ENCODE assay signal across 19 mouse cellular contexts in genomic region chr6:6434261-6434802, GRCm38 (mm10).
"Had no signal": no experiment of that assay in that cellular context is flagged by ENCODE, and none has a peak within 500 bp of the region (broad histone marks: within the 10 kb centered on the region; RNA-seq: fewer than 3 reads in every experiment).

No protein-coding gene starts in this region.

- ATAC-seq: midbrain, embryonic 16.5 days had no signal

- H3K36me3 ChIP-seq: midbrain, embryonic 10.5 days; midbrain, embryonic 12.5 days; neural tube, embryonic 13.5 days; neural tube, embryonic 15.5 days; stomach, embryonic 15.5 days had no signal

- H3K4me1 ChIP-seq: midbrain, embryonic 10.5 days; midbrain, embryonic 12.5 days; neural tube, embryonic 13.5 days; neural tube, embryonic 15.5 days; stomach, embryonic 15.5 days had no signal

- H3K27ac ChIP-seq: midbrain, embryonic 10.5 days; midbrain, embryonic 12.5 days; neural tube, embryonic 13.5 days; neural tube, embryonic 15.5 days; stomach, embryonic 15.5 days; stomach, postnatal 0 days had no signal

- H3K9me3 ChIP-seq: neural tube, embryonic 15.5 days; stomach, embryonic 15.5 days had no signal

- DNase-seq: lung, embryonic 14.5 days; lung, postnatal 10 days; lung, postnatal 4 days; midbrain, embryonic 14.5 days; retina, postnatal 1 day; right cerebral cortex, adult 18-20 months; right cerebral cortex, postnatal 25 days; right cerebral cortex, postnatal 4 days; thymus, adult 2 months; thymus, postnatal 25 days; thymus, postnatal 4 days had no signal

- H3K4me3 ChIP-seq: midbrain, embryonic 10.5 days; midbrain, embryonic 12.5 days; myocyte; neural tube, embryonic 13.5 days; neural tube, embryonic 15.5 days; stomach, embryonic 15.5 days had no signal

- H3K4me2 ChIP-seq: lung, embryonic 14.5 days; midbrain, embryonic 12.5 days; neural tube, embryonic 13.5 days; neural tube, embryonic 15.5 days; stomach, embryonic 15.5 days had no signal

- H3K27me3 ChIP-seq: midbrain, embryonic 12.5 days; neural tube, embryonic 13.5 days; neural tube, embryonic 15.5 days; stomach, embryonic 15.5 days had no signal

- H3K9ac ChIP-seq: lung, embryonic 14.5 days; midbrain, embryonic 12.5 days; neural tube, embryonic 13.5 days; neural tube, embryonic 15.5 days; stomach, embryonic 15.5 days had no signal
